Mouse (Mus musculus): ENCODE data around the gene Bcl7b. TPM values are rescaled to one million over a fixed set of nuclear protein-coding genes. Genes with fewer than 3 reads are reported as not detected.
"Not testable (repeated sequence)": the region's sequence is repeated elsewhere in the genome, so short reads cannot be mapped to it uniquely, and the experiment has no call there.

The Bcl7b gene
- polyA plus RNA-seq, 1 experiment from 2014 or later: 44.0 TPM

DNA sequence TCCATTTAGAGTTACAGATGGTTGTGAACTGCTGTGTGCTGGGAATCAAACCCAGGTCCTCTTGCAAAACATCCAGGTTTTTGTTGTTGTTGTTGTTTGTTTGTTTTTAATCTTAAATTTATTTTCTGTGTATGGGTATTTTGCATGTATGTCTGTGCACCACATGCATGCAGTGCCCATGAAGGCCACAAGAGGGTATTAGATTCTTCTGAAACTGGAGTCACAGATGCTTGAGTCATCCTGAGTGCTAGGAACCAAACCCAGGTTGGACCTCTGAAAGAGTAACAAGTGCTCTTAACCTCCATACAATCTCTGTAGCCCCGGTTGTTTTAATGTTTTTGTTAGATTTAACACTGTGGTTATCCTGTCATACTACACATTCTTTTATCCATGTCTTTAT is 40.1 kb downstream of the Bcl7b start:
- no peak overlapping the region for H3K4me2 ChIP-seq (ENCODE audit: low read depth)
- H3K27me3 ChIP-seq (ENCODE audit: control insufficient read depth, insufficient read depth, low read length): no peaks in the 10 kb centered on the region
- no peak overlapping the region for H3K9ac ChIP-seq (ENCODE audit: low read length)
- DNase-seq (ENCODE audit: low spot score) (no peak), ATAC-seq (ENCODE audit: insufficient read depth, low FRiP score, low TSS enrichment) (no peak)
- 98% methylated on average over 1 of the region's 1 CpGs for WGBS
- no peak overlapping the region for H3K4me3 ChIP-seq (ENCODE audit: low read depth, low read length)
- H3K4me1 ChIP-seq (ENCODE audit: control insufficient read depth, insufficient read depth, low read length): no peaks in the 10 kb centered on the region
- H3K27ac ChIP-seq (ENCODE audit: low read depth, low read length): no peak overlapping the region
- H3K9me3 ChIP-seq (ENCODE audit: control insufficient read depth, low read length): no peaks in the 10 kb centered on the region
- H3K36me3 ChIP-seq (ENCODE audit: control insufficient read depth, insufficient read depth, low read length): peaks cover 29% of the 10 kb centered on the region

DNA sequence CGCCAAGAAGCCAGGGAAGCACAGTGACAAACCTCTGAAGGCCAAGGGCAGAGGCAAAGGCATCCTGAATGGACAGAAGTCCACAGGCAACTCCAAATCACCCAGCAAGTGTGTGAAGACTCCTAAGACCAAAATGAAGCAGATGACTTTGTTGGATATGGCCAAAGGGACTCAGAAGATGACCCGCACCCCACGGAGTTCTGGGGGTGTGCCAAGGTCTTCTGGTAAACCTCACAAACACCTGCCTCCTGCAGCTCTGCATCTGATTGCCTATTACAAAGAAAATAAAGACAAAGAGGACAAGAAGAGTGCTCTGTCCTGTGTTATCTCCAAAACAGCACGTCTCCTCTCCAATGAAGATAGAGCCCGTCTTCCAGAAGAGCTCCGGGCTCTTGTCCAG is 48.8 kb downstream of the Bcl7b start:
- ATAC-seq (ENCODE audit: insufficient read depth, low FRiP score, low TSS enrichment) (no peak), DNase-seq (ENCODE audit: low spot score) (no peak)
- Histone ChIP-seq H3K27me3 (ENCODE audit: control insufficient read depth, insufficient read depth, low read length) (no peaks in the 10 kb centered on the region), H3K9me3 (ENCODE audit: control insufficient read depth, low read length) (no peaks in the 10 kb centered on the region), H3K27ac (ENCODE audit: low read depth, low read length) (no peak overlapping the region), H3K4me2 (ENCODE audit: low read depth) (no peak overlapping the region), H3K36me3 (ENCODE audit: control insufficient read depth, insufficient read depth, low read length) (peaks cover 36% of the 10 kb centered on the region), H3K9ac (ENCODE audit: low read length) (no peak overlapping the region), H3K4me3 (ENCODE audit: low read depth, low read length) (no peak overlapping the region), H3K4me1 (ENCODE audit: control insufficient read depth, insufficient read depth, low read length) (no peaks in the 10 kb centered on the region)
- 95% methylated on average over 6 of the region's 6 CpGs for WGBS

DNA sequence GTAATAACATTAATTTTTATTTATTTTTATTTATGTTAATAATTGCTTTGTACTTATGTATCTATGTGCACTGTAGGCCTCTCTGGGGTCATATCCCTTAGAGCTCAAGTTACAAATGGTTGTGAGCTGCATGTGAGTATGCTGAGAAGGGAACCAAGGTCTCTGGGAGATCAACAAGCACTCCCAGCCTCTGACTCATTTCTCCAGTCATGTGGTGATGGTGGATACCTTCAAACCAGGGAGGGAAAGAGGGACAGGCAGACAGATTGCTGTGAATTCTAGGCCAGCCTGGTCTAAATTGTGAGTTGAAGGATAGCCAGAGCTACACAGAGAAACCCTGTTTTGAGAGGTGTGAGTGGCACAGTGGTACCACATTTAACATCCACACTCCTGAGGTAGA is 52.9 kb downstream of the Bcl7b start:
- no peak overlapping the region for H3K4me2 ChIP-seq (ENCODE audit: low read depth)
- DNase-seq (ENCODE audit: low spot score): no peak
- no peaks in the 10 kb centered on the region for H3K9me3 ChIP-seq (ENCODE audit: control insufficient read depth, low read length)
- no peaks in the 10 kb centered on the region for H3K4me1 ChIP-seq (ENCODE audit: control insufficient read depth, insufficient read depth, low read length)
- no peak overlapping the region for H3K4me3 ChIP-seq (ENCODE audit: low read depth, low read length)
- no peak overlapping the region for H3K27ac ChIP-seq (ENCODE audit: low read depth, low read length)
- no peak overlapping the region for H3K9ac ChIP-seq (ENCODE audit: low read length)
- peaks cover 43% of the 10 kb centered on the region for H3K36me3 ChIP-seq (ENCODE audit: control insufficient read depth, insufficient read depth, low read length)
- no peaks in the 10 kb centered on the region for H3K27me3 ChIP-seq (ENCODE audit: control insufficient read depth, insufficient read depth, low read length)
- ATAC-seq (ENCODE audit: insufficient read depth, low FRiP score, low TSS enrichment): no peak

DNA sequence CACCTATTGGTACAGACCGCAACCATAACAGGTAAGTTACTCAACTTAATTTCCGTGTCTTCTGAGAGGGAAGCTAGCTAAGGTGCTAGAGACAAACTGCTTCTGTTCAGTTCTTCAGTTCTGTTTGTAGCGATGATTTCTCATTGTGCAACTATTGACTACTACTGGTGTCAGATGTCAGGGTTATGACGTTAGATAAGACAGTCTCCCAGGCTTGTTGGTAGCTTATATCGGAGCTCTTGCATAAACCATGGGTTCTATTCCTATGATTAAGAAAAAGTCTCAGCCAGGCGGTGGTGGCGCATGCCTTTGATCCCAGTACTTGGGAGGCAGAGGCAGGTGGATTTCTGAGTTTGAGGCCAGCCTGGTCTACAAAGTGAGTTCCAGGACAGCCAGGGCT is 54.0 kb downstream of the Bcl7b start:
- DNase-seq (ENCODE audit: low spot score): no peak
- no peak overlapping the region for H3K4me2 ChIP-seq (ENCODE audit: low read depth)
- 98% methylated on average over 7 of the region's 7 CpGs for WGBS
- no peak overlapping the region for H3K9ac ChIP-seq (ENCODE audit: low read length)
- peaks cover 40% of the 10 kb centered on the region for H3K36me3 ChIP-seq (ENCODE audit: control insufficient read depth, insufficient read depth, low read length)
- no peak overlapping the region for H3K4me3 ChIP-seq (ENCODE audit: low read depth, low read length)
- ATAC-seq (ENCODE audit: insufficient read depth, low FRiP score, low TSS enrichment): no peak
- no peak overlapping the region for H3K27ac ChIP-seq (ENCODE audit: low read depth, low read length)
- no peaks in the 10 kb centered on the region for H3K27me3 ChIP-seq (ENCODE audit: control insufficient read depth, insufficient read depth, low read length)
- H3K9me3 ChIP-seq (ENCODE audit: control insufficient read depth, low read length): no peaks in the 10 kb centered on the region
- no peaks in the 10 kb centered on the region for H3K4me1 ChIP-seq (ENCODE audit: control insufficient read depth, insufficient read depth, low read length)

DNA sequence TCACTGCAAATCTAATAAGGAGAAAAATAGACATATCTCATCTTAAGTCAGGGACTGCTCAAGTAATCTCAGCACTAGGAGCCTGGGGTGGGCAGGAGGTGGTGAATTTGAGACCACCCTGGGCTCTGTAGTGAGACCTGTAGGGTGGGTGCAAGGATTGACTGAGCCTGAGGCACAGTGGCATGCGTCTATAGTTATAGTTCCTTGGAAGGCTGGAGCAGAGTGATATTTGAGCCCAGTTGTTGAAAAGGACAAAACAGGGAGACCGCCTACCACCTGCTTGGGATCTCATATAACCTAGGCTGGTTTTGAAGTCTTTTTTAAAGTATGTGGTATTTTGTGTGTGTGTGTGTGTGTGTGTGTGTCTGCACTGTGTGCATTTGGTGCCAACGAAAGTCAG is 56.1 kb downstream of the Bcl7b start:
- Histone ChIP-seq H3K4me2 (ENCODE audit: low read depth) (no peak overlapping the region), H3K27me3 (ENCODE audit: control insufficient read depth, insufficient read depth, low read length) (no peaks in the 10 kb centered on the region), H3K27ac (ENCODE audit: low read depth, low read length) (no peak overlapping the region), H3K9me3 (ENCODE audit: control insufficient read depth, low read length) (no peaks in the 10 kb centered on the region), H3K9ac (ENCODE audit: low read length) (no peak overlapping the region), H3K4me3 (ENCODE audit: low read depth, low read length) (no peak overlapping the region), H3K4me1 (ENCODE audit: control insufficient read depth, insufficient read depth, low read length) (no peaks in the 10 kb centered on the region), H3K36me3 (ENCODE audit: control insufficient read depth, insufficient read depth, low read length) (peaks cover 36% of the 10 kb centered on the region)
- DNase-seq (ENCODE audit: low spot score) (no peak), ATAC-seq (ENCODE audit: insufficient read depth, low FRiP score, low TSS enrichment) (no peak)
- 94% methylated on average over 3 of the region's 3 CpGs for WGBS

DNA sequence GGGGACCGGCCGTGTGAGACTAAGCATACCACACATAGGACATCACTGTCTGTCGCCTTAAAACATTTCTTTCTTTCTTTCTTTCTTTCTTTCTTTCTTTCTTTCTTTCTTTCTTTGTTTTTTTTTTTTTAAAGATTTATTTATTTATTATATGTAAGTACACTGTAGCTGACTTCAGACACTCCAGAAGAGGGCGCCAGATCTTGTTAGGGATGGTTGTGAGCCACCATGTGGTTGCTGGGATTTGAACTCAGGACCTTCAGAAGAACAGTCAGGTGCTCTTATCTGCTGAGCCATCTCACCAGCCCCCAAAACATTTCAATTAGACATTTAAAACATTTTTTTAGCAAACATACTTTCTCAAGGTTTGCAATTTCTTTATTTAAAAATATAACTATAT is 57.8 kb downstream of the Bcl7b start:
- not testable (repeated sequence) for H3K9me3 ChIP-seq (ENCODE audit: control insufficient read depth, low read length); H3K9ac ChIP-seq (ENCODE audit: low read length); H3K4me3 ChIP-seq (ENCODE audit: low read depth, low read length); DNase-seq (ENCODE audit: low spot score); H3K4me2 ChIP-seq (ENCODE audit: low read depth); H3K4me1 ChIP-seq (ENCODE audit: control insufficient read depth, insufficient read depth, low read length); H3K27me3 ChIP-seq (ENCODE audit: control insufficient read depth, insufficient read depth, low read length); ATAC-seq (ENCODE audit: insufficient read depth, low FRiP score, low TSS enrichment); H3K27ac ChIP-seq (ENCODE audit: low read depth, low read length)
- 94% methylated on average over 4 of the region's 4 CpGs for WGBS
- H3K36me3 ChIP-seq (ENCODE audit: control insufficient read depth, insufficient read depth, low read length): peaks cover 36% of the 10 kb centered on the region

DNA sequence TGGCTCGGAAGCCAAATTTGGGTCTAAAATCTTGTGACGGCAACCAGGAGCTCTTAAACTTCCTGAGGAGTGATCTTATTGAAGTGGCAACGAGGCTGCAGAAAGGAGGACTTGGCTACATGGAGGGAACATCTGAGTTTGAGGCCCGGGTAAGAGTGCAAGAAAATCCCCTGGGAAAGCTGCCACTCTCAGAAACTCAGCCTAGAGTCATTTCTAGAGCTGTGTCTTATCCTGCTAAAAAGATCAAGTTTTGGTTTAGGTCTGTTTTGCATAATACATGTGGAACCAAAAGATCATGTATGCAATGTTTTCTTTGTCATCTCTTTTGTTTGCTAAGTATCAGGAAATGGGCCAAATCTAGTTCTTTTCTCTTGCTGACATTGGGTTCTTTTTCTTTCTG is 62.1 kb downstream of the Bcl7b start:
- Histone ChIP-seq H3K4me2 (ENCODE audit: low read depth) (no peak overlapping the region), H3K9ac (ENCODE audit: low read length) (no peak overlapping the region), H3K4me1 (ENCODE audit: control insufficient read depth, insufficient read depth, low read length) (no peaks in the 10 kb centered on the region), H3K4me3 (ENCODE audit: low read depth, low read length) (no peak overlapping the region), H3K27ac (ENCODE audit: low read depth, low read length) (no peak overlapping the region), H3K27me3 (ENCODE audit: control insufficient read depth, insufficient read depth, low read length) (no peaks in the 10 kb centered on the region), H3K9me3 (ENCODE audit: control insufficient read depth, low read length) (no peaks in the 10 kb centered on the region), H3K36me3 (ENCODE audit: control insufficient read depth, insufficient read depth, low read length) (peaks cover 31% of the 10 kb centered on the region)
- no peak for ATAC-seq (ENCODE audit: insufficient read depth, low FRiP score, low TSS enrichment)
- no peak for DNase-seq (ENCODE audit: low spot score)
- WGBS: 90% methylated on average over 4 of the region's 4 CpGs

Small RNA genes lying within 50 kb of the gene (microRNA-seq; reads per million reads assigned to microRNA genes)
- gene Gm25315: not detected

Other genes starting within 250 kb of the Bcl7b start
- gene Mettl27, start 235.9 kb upstream of the Bcl7b start, polyA plus RNA-seq (2014; fragmentation: Nextera tagmentation; extraction: Ambion mirVana): 8.7 and 11.6 TPM in 2 replicates
- 7.5 and 8.9 TPM in 2 replicates for gene Cldn4, start 221.3 kb upstream of the Bcl7b start, polyA plus RNA-seq (2014; fragmentation: Nextera tagmentation; extraction: Ambion mirVana)
- 2.2 and 3.1 TPM in 2 replicates for gene Cldn3, start 182.1 kb upstream of the Bcl7b start, polyA plus RNA-seq (2014; fragmentation: Nextera tagmentation; extraction: Ambion mirVana)
- gene Abhd11, start 159.1 kb upstream of the Bcl7b start, polyA plus RNA-seq (2014; fragmentation: Nextera tagmentation; extraction: Ambion mirVana): 45.9 and 46.3 TPM in 2 replicates
- 25.4 and 36.6 TPM in 2 replicates for gene Stx1a, start 144.8 kb upstream of the Bcl7b start, polyA plus RNA-seq (2014; fragmentation: Nextera tagmentation; extraction: Ambion mirVana)
- 26.6 and 28.3 TPM in 2 replicates for gene Dnajc30, start 104.1 kb upstream of the Bcl7b start, polyA plus RNA-seq (2014; fragmentation: Nextera tagmentation; extraction: Ambion mirVana)
- 126 and 141 TPM in 2 replicates for gene Bud23, start 103.3 kb upstream of the Bcl7b start, polyA plus RNA-seq (2014; fragmentation: Nextera tagmentation; extraction: Ambion mirVana)
- gene Vps37d, start 90.0 kb upstream of the Bcl7b start, polyA plus RNA-seq (2014; fragmentation: Nextera tagmentation; extraction: Ambion mirVana): 11.1 and 13.6 TPM in 2 replicates
- 0.60 and 0.65 TPM in 2 replicates for gene Mlxipl, start 78.4 kb upstream of the Bcl7b start, polyA plus RNA-seq (2014; fragmentation: Nextera tagmentation; extraction: Ambion mirVana)
- 19.3 and 23.2 TPM in 2 replicates for gene Tbl2, start 18.6 kb upstream of the Bcl7b start, polyA plus RNA-seq (2014; fragmentation: Nextera tagmentation; extraction: Ambion mirVana)
- gene Baz1b, start 19.0 kb downstream of the Bcl7b start, polyA plus RNA-seq (2014; fragmentation: Nextera tagmentation; extraction: Ambion mirVana): 60.3 and 66.3 TPM in 2 replicates
- 9.0 and 9.5 TPM in 2 replicates for gene Fzd9, start 82.9 kb downstream of the Bcl7b start, polyA plus RNA-seq (2014; fragmentation: Nextera tagmentation; extraction: Ambion mirVana)
- not detected in 2 replicates for gene Fkbp6, start 181.8 kb downstream of the Bcl7b start, polyA plus RNA-seq (2014; fragmentation: Nextera tagmentation; extraction: Ambion mirVana)
- gene Trim50, start 185.0 kb downstream of the Bcl7b start, polyA plus RNA-seq (2014; fragmentation: Nextera tagmentation; extraction: Ambion mirVana): not detected in 2 replicates
- 30.3 and 30.5 TPM in 2 replicates for gene Nsun5, start 201.7 kb downstream of the Bcl7b start, polyA plus RNA-seq (2014; fragmentation: Nextera tagmentation; extraction: Ambion mirVana)
- 19.9 and 20.3 TPM in 2 replicates for gene Pom121, start 226.3 kb downstream of the Bcl7b start, polyA plus RNA-seq (2014; fragmentation: Nextera tagmentation; extraction: Ambion mirVana)